Mouse (Mus musculus) CH12.LX (cell line): Measurements from ENCODE around the gene Lrp6.
A peak's percentile ranks its signal among the peaks of the same experiment; 100 is the strongest.

Source experiments
- CHD2 ChIP-seq: IDR thresholded peaks from 2 replicates; pipeline ENCODE4 v1.6.1; 2011; ENCODE audit warnings: low read length, improper control_type of control experiment
- MYC ChIP-seq: IDR thresholded peaks from 2 replicates; pipeline ENCODE4 v1.6.1; 2011; ENCODE audit warnings: low read depth, mild to moderate bottlenecking, improper control_type of control experiment, low read length
- USF1 ChIP-seq: IDR thresholded peaks from 2 replicates; pipeline ENCODE4 v1.6.1; 2014; ENCODE audit warnings: low read depth, mild to moderate bottlenecking, inconsistent platforms, low read length, improper control_type of control experiment

- TF ChIP-seq MYC = peak; percentile 85
- TF ChIP-seq USF1 = peak; percentile 47
- TF ChIP-seq CHD2 = no peak
Observed at GRCm38 (mm10) chr6:134614723-134615648, 48.2 kb upstream of the Lrp6 start.
